Mouse (Mus musculus) intestine, embryonic 16.5 days (tissue): Measurements from ENCODE around the gene Pik3cb. TPM values are rescaled to one million over a fixed set of nuclear protein-coding genes. Genes with fewer than 3 reads are reported as not detected.
A peak's percentile ranks its signal among the peaks of the same experiment; 100 is the strongest.

ENCODE experiments used
- ATAC-seq: fragments of 200-750 bp; cut with Nextera tagmentation; 2 replicates; pipeline ENCODE4 v1.8.0; 2017; ENCODE audit warnings: moderate TSS enrichment, moderate library complexity
- H3K27ac ChIP-seq: fragments of 300-500 bp; sonication (generic); 2 replicates; pipeline ENCODE4 v1.5.1; 2014; ENCODE audit warnings: mild to moderate bottlenecking, low read length
- H3K27me3 ChIP-seq: fragments of 300-500 bp; sonication (generic); replicated peaks from 2 replicates; pipeline ENCODE4 v1.6.1; 2014; ENCODE audit warnings: low read length, control low read depth, mixed read lengths; ENCODE audit not compliant: control insufficient read depth, insufficient read depth
- H3K36me3 ChIP-seq: fragments of 300-500 bp; sonication (generic); 2 replicates; pipeline ENCODE4 v1.6.1; 2014; ENCODE audit warnings: low read length, control low read depth; ENCODE audit not compliant: control insufficient read depth, insufficient read depth
- H3K4me1 ChIP-seq: fragments of 300-500 bp; sonication (generic); 2 replicates; pipeline ENCODE4 v1.6.1; 2014; ENCODE audit warnings: low read length, control low read depth, mixed read lengths; ENCODE audit not compliant: control insufficient read depth, insufficient read depth
- H3K4me2 ChIP-seq: fragments of 300-500 bp; sonication (generic); 2 replicates; pipeline ENCODE4 v1.6.1; 2014; ENCODE audit warnings: low read depth, low read length, control low read depth
- H3K4me3 ChIP-seq: fragments of 300-500 bp; sonication (generic); 2 replicates; pipeline ENCODE4 v1.5.1; 2014; ENCODE audit warnings: mild to moderate bottlenecking, low read length
- H3K9ac ChIP-seq: fragments of 300-500 bp; sonication (generic); 2 replicates; pipeline ENCODE4 v1.6.1; 2014; ENCODE audit warnings: low read depth, low read length
- H3K9me3 ChIP-seq: fragments of 300-500 bp; sonication (generic); 2 replicates; pipeline ENCODE4 v1.6.1; 2016; ENCODE audit warnings: low read length, control low read depth; ENCODE audit not compliant: control insufficient read depth
- WGBS: fragments of 180-500 bp; shearing (Covaris S2); extraction: QIAGEN DNeasy Blood & Tissue Kit; methylation state at CpG from one replicate; pipeline ENCODE4 v1.1.7; 2014; 5-methylcytosine and 5-hydroxymethylcytosine counted together
- polyA plus RNA-seq: library from polyadenylated mRNA; unstranded; fragments of >200 nt; fragmentation: Nextera tagmentation; extraction: Ambion mirVana; gene quantifications from 2 replicates; pipeline ENCODE4 v1.2.1, GENCODE M21; 2015

The Pik3cb gene
- polyA plus RNA-seq, 1 experiment from 2014 or later, result 0.73 TPM

- ATAC-seq, result peak; percentile 81
- Histone ChIP-seq H3K27me3 (no peaks in the 10 kb centered on the region), H3K4me1 (peaks cover 9% of the 10 kb centered on the region; the same call in 1 of the 2 replicates), H3K4me3 (peak within 1 kb of the TSS; percentile 9; the same call in 1 of the 2 replicates), H3K36me3 (no peaks in the 10 kb centered on the region), H3K27ac (no peak within 1 kb of the TSS; the same call in none of the 2 replicates), H3K4me2 (no peak within 1 kb of the TSS), H3K9me3 (no peaks in the 10 kb centered on the region), H3K9ac (no peak within 1 kb of the TSS)
- WGBS, result 71% methylated on average over 12 of the region's 12 CpGs
These were observed 104.8 kb downstream of the Pik3cb start, which contains the start of gene Gm1123 for GRCm38 (mm10) chr9:99035575-99035974. Gene Gm1123, minus strand, starts transcription at chr9:99035715.

- no peak for ATAC-seq
- H3K4me3 ChIP-seq, result no peak overlapping the region
These were observed 106.3 kb downstream of the Pik3cb start for GRCm38 (mm10) chr9:99034111-99034510.

GRCm38 (mm10) chr9:99032031-99032430 is 108.4 kb downstream of the Pik3cb start:
- Histone ChIP-seq H3K27me3 (no peaks in the 10 kb centered on the region), H3K9me3 (no peaks in the 10 kb centered on the region), H3K36me3 (no peaks in the 10 kb centered on the region), H3K9ac (no peak overlapping the region), H3K4me2 (no peak overlapping the region; the same call in 1 of the 2 replicates), H3K4me1 (peaks cover 9% of the 10 kb centered on the region; the same call in 1 of the 2 replicates), H3K4me3 (no peak overlapping the region), H3K27ac (peak overlapping the region; percentile 59)
- WGBS, result 55% methylated on average over 8 of the region's 8 CpGs
- peak; percentile 83 for ATAC-seq

More at GRCm38 (mm10) chr9:99034111-99034510, 106.3 kb downstream of the Pik3cb start:
- Histone ChIP-seq H3K4me1 (peaks cover 9% of the 10 kb centered on the region; the same call in 1 of the 2 replicates), H3K4me2 (no peak overlapping the region), H3K27ac (no peak overlapping the region), H3K9me3 (no peaks in the 10 kb centered on the region), H3K27me3 (no peaks in the 10 kb centered on the region), H3K36me3 (no peaks in the 10 kb centered on the region), H3K9ac (no peak overlapping the region)
- WGBS, result 91% methylated on average over 8 of the region's 8 CpGs

- H3K4me1 ChIP-seq, result no peaks in the 10 kb centered on the region
These were observed 118.7 kb downstream of the Pik3cb start for GRCm38 (mm10) chr9:99021751-99022150.

GRCm38 (mm10) chr9:99021166-99021565 is 119.3 kb downstream of the Pik3cb start:
- Histone ChIP-seq H3K27me3 (no peaks in the 10 kb centered on the region), H3K9me3 (no peaks in the 10 kb centered on the region), H3K36me3 (no peaks in the 10 kb centered on the region), H3K4me1 (no peaks in the 10 kb centered on the region), H3K27ac (no peak overlapping the region), H3K9ac (no peak overlapping the region), H3K4me3 (no peak overlapping the region), H3K4me2 (no peak overlapping the region)
- no peak for ATAC-seq
- WGBS, result 59% methylated on average over 5 of the region's 5 CpGs

More at GRCm38 (mm10) chr9:99021751-99022150, 118.7 kb downstream of the Pik3cb start:
- Histone ChIP-seq H3K36me3 (no peaks in the 10 kb centered on the region), H3K4me2 (no peak overlapping the region), H3K9ac (no peak overlapping the region), H3K9me3 (no peaks in the 10 kb centered on the region), H3K4me3 (no peak overlapping the region), H3K27me3 (no peaks in the 10 kb centered on the region), H3K27ac (no peak overlapping the region)
- 85% methylated on average over 4 of the region's 4 CpGs for WGBS
- ATAC-seq, result no peak

- Histone ChIP-seq H3K9me3 (no peaks in the 10 kb centered on the region), H3K4me1 (no peaks in the 10 kb centered on the region), H3K4me3 (no peak overlapping the region), H3K36me3 (no peaks in the 10 kb centered on the region), H3K9ac (no peak overlapping the region), H3K27me3 (no peaks in the 10 kb centered on the region), H3K4me2 (no peak overlapping the region), H3K27ac (no peak overlapping the region)
- ATAC-seq, result peak; percentile 66
- WGBS, result 78% methylated on average over 6 of the region's 6 CpGs
These were observed 122.7 kb downstream of the Pik3cb start for GRCm38 (mm10) chr9:99017679-99018078.

- ATAC-seq, result no peak
These were observed 123.7 kb downstream of the Pik3cb start for GRCm38 (mm10) chr9:99016759-99017158.

GRCm38 (mm10) chr9:99016301-99016700 is 124.1 kb downstream of the Pik3cb start:
- WGBS, result 62% methylated on average over 3 of the region's 3 CpGs
- Histone ChIP-seq H3K27ac (no peak overlapping the region), H3K4me1 (no peaks in the 10 kb centered on the region), H3K4me2 (no peak overlapping the region), H3K36me3 (no peaks in the 10 kb centered on the region), H3K4me3 (no peak overlapping the region), H3K9ac (no peak overlapping the region), H3K27me3 (no peaks in the 10 kb centered on the region), H3K9me3 (no peaks in the 10 kb centered on the region)
- ATAC-seq, result no peak

More at GRCm38 (mm10) chr9:99016759-99017158, 123.7 kb downstream of the Pik3cb start:
- Histone ChIP-seq H3K36me3 (no peaks in the 10 kb centered on the region), H3K27ac (no peak overlapping the region), H3K4me2 (no peak overlapping the region), H3K4me1 (no peaks in the 10 kb centered on the region), H3K9ac (no peak overlapping the region), H3K9me3 (no peaks in the 10 kb centered on the region), H3K4me3 (no peak overlapping the region), H3K27me3 (no peaks in the 10 kb centered on the region)
- 63% methylated on average over 3 of the region's 3 CpGs for WGBS

GRCm38 (mm10) chr9:99009898-99010199 is 130.6 kb downstream of the Pik3cb start:
- no peak for ATAC-seq
- Histone ChIP-seq H3K36me3 (no peaks in the 10 kb centered on the region), H3K9me3 (no peaks in the 10 kb centered on the region), H3K9ac (no peak overlapping the region), H3K4me2 (no peak overlapping the region), H3K4me1 (no peaks in the 10 kb centered on the region), H3K27me3 (no peaks in the 10 kb centered on the region), H3K27ac (no peak overlapping the region), H3K4me3 (no peak overlapping the region)
- 79% methylated on average over 3 of the region's 3 CpGs for WGBS
